Mouse (Mus musculus) midbrain, embryonic 15.5 days (tissue): Measurements from ENCODE around the gene Masp2. TPM values are rescaled to one million over a fixed set of nuclear protein-coding genes. Genes with fewer than 3 reads are reported as not detected.

Experiments
- ATAC-seq: fragments of 200-750 bp; cut with Nextera tagmentation; replicated peaks from 2 replicates; pipeline ENCODE4 v1.8.0; 2017; ENCODE audit warnings: moderate TSS enrichment
- H3K27ac ChIP-seq: fragments of 300-500 bp; sonication (generic); 2 replicates; pipeline ENCODE4 v1.5.1; 2015; ENCODE audit warnings: mild to moderate bottlenecking, inconsistent platforms
- H3K27me3 ChIP-seq: fragments of 300-500 bp; sonication (generic); replicated peaks from 2 replicates; pipeline ENCODE4 v1.6.1; 2015; ENCODE audit warnings: inconsistent platforms
- H3K36me3 ChIP-seq: fragments of 300-500 bp; sonication (generic); replicated peaks from 2 replicates; pipeline ENCODE4 v1.6.1; 2015; ENCODE audit warnings: inconsistent platforms
- H3K4me1 ChIP-seq: fragments of 300-500 bp; sonication (generic); 2 replicates; pipeline ENCODE4 v1.6.1; 2015; ENCODE audit warnings: inconsistent platforms
- H3K4me2 ChIP-seq: fragments of 300-500 bp; sonication (generic); 2 replicates; pipeline ENCODE4 v1.6.1; 2015; ENCODE audit warnings: inconsistent platforms, mild to moderate bottlenecking, moderate library complexity
- H3K4me3 ChIP-seq: fragments of 300-500 bp; sonication (generic); 2 replicates; pipeline ENCODE4 v1.5.1; 2015; ENCODE audit warnings: mild to moderate bottlenecking, inconsistent platforms
- H3K9ac ChIP-seq: fragments of 300-500 bp; sonication (generic); 2 replicates; pipeline ENCODE4 v1.6.1; 2015; ENCODE audit warnings: mild to moderate bottlenecking, inconsistent platforms
- H3K9me3 ChIP-seq: fragments of 300-500 bp; sonication (generic); 2 replicates; pipeline ENCODE4 v1.6.1; 2016; ENCODE audit warnings: inconsistent platforms
- WGBS: fragments of 180-500 bp; shearing (Covaris S2); methylation state at CpG from one replicate; pipeline ENCODE4 v1.1.7; 2015; ENCODE audit warnings: mixed read lengths; 5-methylcytosine and 5-hydroxymethylcytosine counted together
- polyA plus RNA-seq: library from polyadenylated mRNA; unstranded; fragments of >200 nt; fragmentation: Nextera tagmentation; extraction: Ambion mirVana; gene quantifications from 2 replicates; pipeline ENCODE4 v1.2.1, GENCODE M21; 2015

Gene Masp2
- polyA plus RNA-seq, 1 experiment from 2014 or later: 0.74 TPM

DNA sequence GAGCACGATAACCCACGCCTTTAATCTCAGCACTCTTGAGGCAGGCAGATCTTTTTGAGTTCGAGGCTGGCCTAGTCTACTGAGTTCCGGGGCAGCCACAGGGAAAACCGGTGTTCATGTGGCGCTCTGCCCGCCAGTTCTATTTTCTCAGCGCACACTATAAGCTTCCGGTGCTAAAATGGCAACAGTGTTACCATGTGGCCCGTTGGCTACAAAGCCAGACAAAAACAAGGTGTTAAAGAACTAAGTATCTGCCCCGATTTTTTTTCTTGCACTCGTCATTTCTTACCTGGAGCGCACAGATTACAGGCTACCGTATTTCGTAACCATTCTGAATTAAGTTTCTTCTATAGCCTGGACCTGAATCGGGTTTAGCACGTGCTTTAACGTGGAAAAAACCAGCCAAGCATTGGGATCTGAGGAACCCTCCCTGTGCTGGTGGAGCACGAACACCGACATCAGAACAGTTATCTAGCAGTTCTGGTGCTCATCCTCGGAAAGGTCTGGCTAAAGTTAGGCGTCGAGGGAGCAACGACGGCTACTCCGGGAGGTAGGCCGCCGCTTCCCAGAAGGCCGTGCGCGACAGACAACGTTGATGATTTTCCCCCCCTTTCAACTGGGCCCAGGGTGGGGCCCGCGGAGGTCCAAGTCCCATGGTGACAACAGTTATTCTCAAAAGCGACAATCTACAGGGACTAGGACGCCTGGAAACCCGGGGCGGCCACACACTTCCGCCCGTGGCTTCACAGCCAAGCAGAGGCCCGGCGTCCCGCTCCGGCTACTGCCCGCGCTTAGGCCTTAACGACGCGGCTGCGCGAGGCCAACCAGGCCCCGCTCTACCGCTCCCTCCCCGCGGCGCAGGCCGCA is 23.6 kb downstream of the Masp2 start:
- under 1% methylated on average over 57 of the region's 57 CpGs for WGBS
- H3K36me3 ChIP-seq: peaks cover 28% of the 10 kb centered on the region
- peak; percentile 79 for ATAC-seq
- peak overlapping the region; percentile 83 for H3K4me2 ChIP-seq
- no peaks in the 10 kb centered on the region for H3K9me3 ChIP-seq
- H3K9ac ChIP-seq: peak overlapping the region; percentile 96
- peaks cover 28% of the 10 kb centered on the region for H3K4me1 ChIP-seq
- H3K4me3 ChIP-seq: peak overlapping the region; percentile 84
- peak overlapping the region; percentile 93 for H3K27ac ChIP-seq
- H3K27me3 ChIP-seq: no peaks in the 10 kb centered on the region

DNA sequence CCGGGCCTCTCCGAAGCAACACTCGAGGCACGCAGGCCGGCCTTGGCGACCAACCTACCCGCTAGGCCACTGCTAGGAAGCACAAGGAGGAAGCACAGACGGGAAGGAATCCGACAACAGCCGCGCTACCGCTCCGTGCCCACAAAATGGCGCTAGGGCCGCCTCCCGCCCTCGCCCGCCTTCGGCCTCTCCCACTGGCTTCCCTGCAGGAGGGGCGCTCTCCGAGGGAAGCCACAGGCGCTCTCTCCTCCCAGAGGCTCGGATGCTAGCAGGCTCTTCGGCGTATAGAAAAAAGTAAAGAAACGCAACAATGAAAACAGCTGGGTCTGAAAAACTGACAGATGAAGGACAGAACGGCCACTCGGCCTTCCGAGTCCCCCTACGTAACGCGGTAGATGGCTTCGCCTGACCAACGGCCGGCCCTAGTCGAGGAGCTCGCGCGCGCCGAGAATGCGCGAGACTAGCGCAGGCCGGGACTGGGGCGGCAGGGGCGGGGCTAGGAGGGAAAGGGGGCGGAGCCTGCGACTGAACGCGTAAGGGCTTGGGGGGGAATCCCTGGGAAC is 24.4 kb downstream of the Masp2 start, which contains the start of gene Tardbp:
Gene Tardbp, minus strand, starts transcription at position 397 of the 563 bp plus-strand sequence.
- ATAC-seq: peak; percentile 96
- H3K9me3 ChIP-seq: no peaks in the 10 kb centered on the region
- peak within 1 kb of the TSS; percentile 84 for H3K4me3 ChIP-seq
- H3K27me3 ChIP-seq: no peaks in the 10 kb centered on the region
- H3K27ac ChIP-seq: peak within 1 kb of the TSS; percentile 93
- WGBS: under 1% methylated on average over 51 of the region's 51 CpGs
- H3K4me1 ChIP-seq: peaks cover 28% of the 10 kb centered on the region
- H3K9ac ChIP-seq: peak within 1 kb of the TSS; percentile 96
- peak within 1 kb of the TSS; percentile 83 for H3K4me2 ChIP-seq
- H3K36me3 ChIP-seq: peaks cover 21% of the 10 kb centered on the region

DNA sequence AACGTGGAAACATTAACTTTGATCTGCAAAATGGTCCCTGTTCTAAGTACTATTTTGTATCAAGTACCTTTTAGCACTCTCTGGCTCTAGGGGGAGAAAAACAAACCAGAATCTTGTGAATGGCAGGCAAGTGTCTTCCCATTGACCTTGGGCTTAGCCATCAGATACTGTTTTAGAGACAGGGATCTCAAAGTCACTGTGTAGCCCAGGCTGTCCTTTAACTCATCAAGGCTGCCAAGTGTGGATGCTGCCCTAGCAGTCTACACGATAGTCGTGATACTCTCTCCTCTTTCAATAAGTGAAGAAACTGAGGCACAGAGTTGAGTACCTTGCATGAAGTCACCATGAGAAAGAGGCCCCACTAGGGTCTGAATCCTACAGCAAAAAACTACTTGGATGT is 24.9 kb downstream of the Masp2 start:
- no peaks in the 10 kb centered on the region for H3K9me3 ChIP-seq
- ATAC-seq: peak; percentile 49
- peaks cover 16% of the 10 kb centered on the region for H3K36me3 ChIP-seq
- peak overlapping the region; percentile 93; the same call in 1 of the 2 replicates for H3K27ac ChIP-seq
- no peak overlapping the region for H3K9ac ChIP-seq
- WGBS: 62% methylated on average over 3 of the region's 3 CpGs
- H3K4me3 ChIP-seq: peak overlapping the region; percentile 84
- H3K4me1 ChIP-seq: peaks cover 26% of the 10 kb centered on the region
- H3K4me2 ChIP-seq: peak overlapping the region; percentile 83
- no peaks in the 10 kb centered on the region for H3K27me3 ChIP-seq

DNA sequence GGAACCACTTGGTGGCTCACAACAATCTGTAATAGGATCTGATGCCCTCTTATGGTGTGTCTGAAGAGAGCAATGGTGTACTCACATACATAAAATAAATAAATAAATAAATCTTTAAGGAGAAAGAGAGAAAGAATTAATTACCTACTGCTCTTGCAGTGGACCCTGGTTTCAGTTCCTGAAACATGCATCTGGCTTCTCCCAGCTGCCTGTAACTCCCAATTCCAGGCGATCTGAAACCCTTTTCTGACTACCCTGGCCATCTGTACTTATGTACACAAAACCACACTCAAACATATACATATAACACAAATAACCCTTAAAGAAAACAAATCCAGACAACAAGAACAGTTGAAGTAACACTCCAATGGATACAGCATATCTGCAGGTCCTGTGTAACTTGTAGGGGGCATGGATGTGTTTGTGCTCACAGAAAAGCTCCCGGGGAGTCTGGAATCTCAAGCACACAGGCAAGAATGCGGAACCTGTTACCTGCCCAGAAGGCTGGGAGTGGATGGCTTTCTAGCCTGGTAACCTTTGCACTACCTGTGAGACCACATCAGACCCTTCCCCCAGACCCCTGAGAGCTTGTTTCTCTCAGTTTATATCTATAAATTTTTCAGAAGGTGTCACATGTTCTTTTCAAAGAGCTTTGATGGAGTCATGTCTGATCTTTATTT is 29.8 kb downstream of the Masp2 start:
- no peak for ATAC-seq
- Histone ChIP-seq H3K27me3 (no peaks in the 10 kb centered on the region), H3K36me3 (no peaks in the 10 kb centered on the region), H3K9ac (no peak overlapping the region), H3K4me2 (no peak overlapping the region), H3K4me1 (peaks cover 2% of the 10 kb centered on the region; the same call in 1 of the 2 replicates), H3K4me3 (no peak overlapping the region), H3K27ac (no peak overlapping the region), H3K9me3 (no peaks in the 10 kb centered on the region)
- 76% methylated on average over 3 of the region's 3 CpGs for WGBS

DNA sequence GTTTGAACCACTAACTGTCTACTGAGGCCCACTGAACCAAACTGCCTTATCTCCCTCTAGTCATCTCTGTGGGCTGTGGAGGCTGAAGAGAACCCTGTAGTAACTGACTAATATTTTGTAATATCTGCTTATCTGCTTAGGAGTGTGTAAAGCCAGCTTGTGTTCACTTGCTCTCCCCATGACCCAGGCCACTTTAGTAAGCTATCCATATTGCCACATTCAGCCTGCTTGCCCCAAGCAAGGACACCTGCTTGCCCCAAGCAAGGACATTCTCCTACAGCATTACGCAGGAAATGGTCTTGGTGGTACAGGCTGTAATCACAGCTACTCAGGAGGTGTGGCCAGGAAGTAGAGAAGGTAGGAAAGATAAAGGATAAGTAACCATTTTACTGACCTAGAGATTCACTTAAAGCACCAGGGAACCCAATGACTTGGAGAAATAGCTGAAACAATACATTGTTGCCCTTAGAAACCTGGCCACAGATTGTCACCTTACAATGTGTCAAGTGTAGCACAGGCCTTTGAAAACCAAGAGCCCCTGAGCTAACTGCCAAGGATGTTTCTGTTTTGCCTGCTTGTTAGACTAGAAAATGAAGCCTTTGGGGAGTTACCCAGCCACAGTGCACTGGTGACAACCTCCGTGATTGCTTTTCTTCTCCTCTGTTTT is 31.2 kb downstream of the Masp2 start:
- ATAC-seq: no peak
- Histone ChIP-seq H3K4me2 (no peak overlapping the region), H3K9ac (no peak overlapping the region), H3K27ac (no peak overlapping the region), H3K9me3 (no peaks in the 10 kb centered on the region), H3K36me3 (no peaks in the 10 kb centered on the region), H3K4me3 (no peak overlapping the region), H3K4me1 (no peaks in the 10 kb centered on the region), H3K27me3 (no peaks in the 10 kb centered on the region)
- WGBS: 72% methylated on average over 2 of the region's 2 CpGs

- no peaks in the 10 kb centered on the region for H3K27me3 ChIP-seq
- 89% methylated on average over 2 of the region's 2 CpGs for WGBS
Measured at GRCm38 (mm10) chr4:148635309-148635708, 33.0 kb downstream of the Masp2 start.

GRCm38 (mm10) chr4:148638302-148638701 is 35.9 kb downstream of the Masp2 start:
- Histone ChIP-seq H3K36me3 (no peaks in the 10 kb centered on the region), H3K9me3 (no peaks in the 10 kb centered on the region), H3K4me3 (no peak overlapping the region), H3K4me2 (no peak overlapping the region), H3K27ac (no peak overlapping the region), H3K4me1 (no peaks in the 10 kb centered on the region), H3K27me3 (no peaks in the 10 kb centered on the region), H3K9ac (no peak overlapping the region)
- 59% methylated on average over 9 of the region's 9 CpGs for WGBS
- no peak for ATAC-seq

More at GRCm38 (mm10) chr4:148635309-148635708, 33.0 kb downstream of the Masp2 start:
- Histone ChIP-seq H3K9me3 (no peaks in the 10 kb centered on the region), H3K36me3 (no peaks in the 10 kb centered on the region), H3K4me2 (no peak overlapping the region), H3K4me3 (no peak overlapping the region), H3K27ac (no peak overlapping the region), H3K4me1 (no peaks in the 10 kb centered on the region), H3K9ac (no peak overlapping the region)
- ATAC-seq: no peak

- H3K4me2 ChIP-seq: no peak overlapping the region
- no peak overlapping the region for H3K4me3 ChIP-seq
- H3K36me3 ChIP-seq: no peaks in the 10 kb centered on the region
- 80% methylated on average over 2 of the region's 2 CpGs for WGBS
- H3K9me3 ChIP-seq: no peaks in the 10 kb centered on the region
- peaks cover 6% of the 10 kb centered on the region; the same call in 1 of the 2 replicates for H3K4me1 ChIP-seq
- H3K27me3 ChIP-seq: no peaks in the 10 kb centered on the region
- no peak overlapping the region for H3K27ac ChIP-seq
- no peak overlapping the region for H3K9ac ChIP-seq
- ATAC-seq: no peak
Measured at GRCm38 (mm10) chr4:148639455-148639854, 37.1 kb downstream of the Masp2 start.

GRCm38 (mm10) chr4:148641121-148641520 is 38.8 kb downstream of the Masp2 start:
- Histone ChIP-seq H3K9me3 (no peaks in the 10 kb centered on the region), H3K27me3 (no peaks in the 10 kb centered on the region), H3K36me3 (no peaks in the 10 kb centered on the region), H3K4me3 (no peak overlapping the region), H3K4me2 (no peak overlapping the region), H3K9ac (no peak overlapping the region), H3K4me1 (peaks cover 6% of the 10 kb centered on the region; the same call in 1 of the 2 replicates), H3K27ac (no peak overlapping the region)
- no peak for ATAC-seq
- 80% methylated on average over 5 of the region's 5 CpGs for WGBS

GRCm38 (mm10) chr4:148643291-148644156 is 41.2 kb downstream of the Masp2 start, which contains the start of gene Gm572:
Gene Gm572 (plus strand): TSS chr4:148643317.
- Histone ChIP-seq H3K27ac (no peak within 1 kb of the TSS), H3K4me2 (peak within 1 kb of the TSS; percentile 33; the same call in 1 of the 2 replicates), H3K4me1 (peaks cover 6% of the 10 kb centered on the region; the same call in 1 of the 2 replicates), H3K4me3 (no peak within 1 kb of the TSS), H3K9me3 (no peaks in the 10 kb centered on the region), H3K36me3 (no peaks in the 10 kb centered on the region), H3K27me3 (no peaks in the 10 kb centered on the region), H3K9ac (no peak within 1 kb of the TSS)
- ATAC-seq: no peak
- 72% methylated on average over 15 of the region's 15 CpGs for WGBS

GRCm38 (mm10) chr4:148644157-148644511 is 41.8 kb downstream of the Masp2 start:
- Histone ChIP-seq H3K4me2 (peak overlapping the region; percentile 33; the same call in 1 of the 2 replicates), H3K27ac (no peak overlapping the region), H3K4me3 (no peak overlapping the region), H3K4me1 (peaks cover 6% of the 10 kb centered on the region; the same call in 1 of the 2 replicates), H3K9ac (no peak overlapping the region), H3K9me3 (no peaks in the 10 kb centered on the region), H3K36me3 (no peaks in the 10 kb centered on the region), H3K27me3 (no peaks in the 10 kb centered on the region)
- whole genome bisulfite sequencing: 7% methylated on average over 9 of the region's 9 CpGs
- ATAC-seq: no peak
